Mouse (Mus musculus) left cerebral cortex, adult 9 months (tissue): ENCODE results near the gene Xxylt1.

Experiments used
- DNase-seq, 2 experiments: peaks; one replicate each; pipeline ENCODE4 v3.0.0; 2022; ENCODE audit warnings: low spot score in 2 of 2

Gene Xxylt1

GRCm38 (mm10) chr16:30956141-30956540, 125.1 kb downstream of the Xxylt1 start:
- DNase-seq, result no peak

- DNase-seq, result no peak
These were observed 132.6 kb downstream of the Xxylt1 start for GRCm38 (mm10) chr16:30948636-30949035.

- DNase-seq, result peak in 1 of 2 experiments; percentile 50
These were observed 133.0 kb downstream of the Xxylt1 start for GRCm38 (mm10) chr16:30948216-30948615.

DNA sequence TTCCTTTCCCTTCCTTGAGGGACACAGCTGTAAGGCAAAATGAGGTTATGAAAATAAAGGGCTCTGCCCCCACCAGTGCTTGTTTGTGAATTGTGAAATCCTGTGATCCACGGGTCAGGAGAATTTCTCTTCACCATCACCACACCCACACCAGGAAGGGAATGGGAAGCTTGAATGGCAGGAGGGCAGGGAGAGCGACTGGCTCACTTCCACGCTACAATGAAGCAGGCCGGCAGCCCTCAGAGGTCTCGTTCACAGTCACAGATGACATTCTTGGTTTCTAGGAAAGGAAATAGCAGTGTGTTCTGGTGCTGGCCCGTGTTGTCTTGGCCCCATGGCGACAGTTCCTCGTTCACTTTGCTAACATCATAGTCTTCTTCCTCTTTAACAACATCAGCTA, 136.3 kb downstream of the Xxylt1 start:
- DNase-seq, result no peak

DNA sequence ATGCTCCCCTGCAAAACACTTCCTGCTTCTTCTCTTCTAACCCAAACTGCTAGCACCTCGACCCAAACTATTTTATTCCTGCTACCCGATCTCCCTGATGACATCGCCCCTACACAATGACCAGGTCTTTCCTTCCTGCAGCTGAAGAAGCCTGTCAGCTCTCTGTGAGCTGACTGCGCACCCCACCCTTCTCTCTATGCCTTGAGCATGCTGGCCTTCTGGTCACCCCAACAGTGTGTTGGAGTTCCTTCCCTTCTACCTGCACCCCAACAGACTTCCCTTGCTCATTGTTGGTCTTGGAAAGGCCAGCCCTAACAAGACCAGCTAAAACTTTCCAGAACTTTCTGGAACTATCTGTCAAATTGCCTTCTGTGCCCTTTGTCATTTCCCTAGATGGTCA, 137.3 kb downstream of the Xxylt1 start:
- DNase-seq, result no peak

DNA sequence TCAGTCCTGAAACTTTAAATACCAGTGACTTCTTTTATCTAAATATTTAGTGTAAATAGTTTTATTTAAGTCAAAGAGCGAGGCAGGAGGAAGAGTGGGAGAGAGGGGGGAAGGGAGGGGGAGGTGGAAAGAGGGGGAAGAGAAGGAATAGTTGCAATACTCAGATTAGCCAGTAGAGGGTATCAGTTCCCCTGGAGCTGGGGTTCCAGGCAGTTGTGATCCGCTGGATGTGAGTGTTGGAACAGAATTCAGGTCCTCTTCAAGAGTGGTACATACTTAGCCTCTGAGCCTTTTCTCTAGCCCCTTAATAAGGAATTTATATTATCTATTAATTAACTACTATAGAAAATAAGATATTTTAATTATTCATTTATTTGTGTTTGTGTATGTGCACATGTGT, 140.5 kb downstream of the Xxylt1 start:
- no peak for DNase-seq

DNA sequence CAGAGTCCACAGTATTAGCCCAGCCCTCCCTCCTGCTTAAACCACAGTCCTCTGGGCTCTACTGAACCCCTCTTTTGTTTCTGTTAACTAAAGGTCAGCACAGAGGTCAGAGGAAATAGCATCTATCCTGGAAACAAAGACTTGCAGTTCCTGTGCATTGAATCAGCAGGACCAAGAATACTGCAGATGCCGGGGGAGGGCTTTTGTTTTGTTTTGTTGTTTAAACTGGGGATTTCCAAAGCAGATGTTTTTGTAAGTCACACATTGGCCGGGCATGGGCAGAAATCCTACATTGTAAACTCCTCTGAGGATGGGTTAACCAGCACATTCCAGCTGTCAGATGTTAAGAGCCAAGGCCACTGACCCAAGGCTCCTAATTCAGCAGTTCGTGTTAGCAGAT, 141.3 kb downstream of the Xxylt1 start:
- DNase-seq, result no peak

DNA sequence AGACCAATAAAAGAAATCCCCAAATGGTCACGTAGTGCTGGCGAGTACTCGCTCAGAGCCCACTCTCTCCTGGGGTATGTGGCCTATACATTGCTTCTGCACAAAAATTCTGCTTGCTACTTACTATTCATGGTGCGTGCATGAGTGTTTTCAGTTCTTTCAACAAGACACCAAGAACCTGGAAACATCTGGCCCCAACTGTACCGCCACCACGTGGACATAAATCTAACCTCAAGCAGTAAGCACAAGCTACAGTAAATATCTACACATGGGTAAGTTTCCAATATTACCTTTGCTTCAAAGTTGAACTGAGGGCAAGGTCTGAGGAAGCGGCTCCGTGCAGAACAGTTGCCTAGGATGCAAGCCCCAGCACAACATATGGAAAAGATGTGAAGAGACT, 142.0 kb downstream of the Xxylt1 start:
- DNase-seq, result no peak

DNA sequence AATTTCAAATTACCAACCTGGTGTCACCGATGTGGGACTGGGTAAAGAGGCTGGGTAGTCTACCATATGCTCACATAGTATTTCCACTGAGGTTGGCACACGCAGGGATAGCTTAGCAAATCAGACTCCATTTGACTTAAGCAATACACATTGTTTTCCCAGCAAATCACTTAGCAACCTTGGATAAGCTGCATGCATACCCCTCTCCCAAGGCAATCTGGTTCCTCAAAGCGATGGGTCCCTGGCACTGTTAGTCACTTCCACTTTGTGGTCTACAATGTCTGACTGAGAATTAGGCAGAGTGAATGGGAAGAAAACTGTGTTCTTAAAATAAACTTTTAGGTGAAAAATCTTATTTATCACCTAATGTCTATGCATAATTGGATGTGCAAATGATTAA, 142.6 kb downstream of the Xxylt1 start:
- no peak for DNase-seq

- DNase-seq, result no peak
These were observed 143.6 kb downstream of the Xxylt1 start for GRCm38 (mm10) chr16:30937665-30938064.

DNA sequence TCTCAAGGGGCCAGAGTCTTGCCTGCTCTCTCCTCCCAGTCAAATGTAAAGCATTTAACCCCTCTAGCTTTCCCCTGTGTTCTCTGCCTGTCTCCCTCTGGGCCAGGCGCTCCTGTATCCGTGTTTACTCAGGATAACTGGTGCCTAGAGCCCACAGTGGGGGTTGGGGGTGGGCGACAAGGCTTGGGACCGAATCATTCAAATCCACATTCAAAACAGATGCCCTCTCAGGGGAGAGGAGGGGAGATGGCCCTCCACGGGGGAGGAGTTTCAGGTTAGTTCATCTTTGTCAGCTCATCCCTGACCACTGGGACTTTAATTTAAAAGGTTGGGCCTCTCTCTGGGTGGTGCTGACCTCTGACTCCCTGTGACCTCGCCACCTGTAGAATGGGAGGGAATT, 144.8 kb downstream of the Xxylt1 start:
- no peak for DNase-seq

DNA sequence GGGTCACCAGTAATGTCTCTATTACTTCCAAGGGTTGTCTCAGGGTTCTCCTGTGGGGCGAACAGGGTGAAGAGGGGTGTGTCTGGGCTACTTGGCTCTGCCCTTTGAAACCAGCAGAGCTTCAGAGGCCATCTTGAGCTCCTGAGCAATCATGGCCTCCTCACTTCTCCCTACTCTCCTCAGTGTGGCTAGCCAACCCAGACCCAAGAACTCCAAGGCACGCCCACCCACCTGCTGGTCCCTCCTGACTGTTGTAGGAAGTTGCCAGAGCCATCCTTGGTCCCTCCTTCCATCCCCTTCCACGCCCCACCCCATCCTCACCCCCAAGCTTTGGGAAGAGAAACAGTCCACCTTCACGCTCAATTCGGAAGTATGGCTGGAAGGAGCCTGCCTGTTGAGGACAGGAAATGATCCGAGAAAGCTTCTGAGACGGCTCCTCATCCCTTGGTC, 145.2 kb downstream of the Xxylt1 start:
- no peak for DNase-seq

- DNase-seq, result no peak
These were observed 146.1 kb downstream of the Xxylt1 start for GRCm38 (mm10) chr16:30934967-30935690.

DNA sequence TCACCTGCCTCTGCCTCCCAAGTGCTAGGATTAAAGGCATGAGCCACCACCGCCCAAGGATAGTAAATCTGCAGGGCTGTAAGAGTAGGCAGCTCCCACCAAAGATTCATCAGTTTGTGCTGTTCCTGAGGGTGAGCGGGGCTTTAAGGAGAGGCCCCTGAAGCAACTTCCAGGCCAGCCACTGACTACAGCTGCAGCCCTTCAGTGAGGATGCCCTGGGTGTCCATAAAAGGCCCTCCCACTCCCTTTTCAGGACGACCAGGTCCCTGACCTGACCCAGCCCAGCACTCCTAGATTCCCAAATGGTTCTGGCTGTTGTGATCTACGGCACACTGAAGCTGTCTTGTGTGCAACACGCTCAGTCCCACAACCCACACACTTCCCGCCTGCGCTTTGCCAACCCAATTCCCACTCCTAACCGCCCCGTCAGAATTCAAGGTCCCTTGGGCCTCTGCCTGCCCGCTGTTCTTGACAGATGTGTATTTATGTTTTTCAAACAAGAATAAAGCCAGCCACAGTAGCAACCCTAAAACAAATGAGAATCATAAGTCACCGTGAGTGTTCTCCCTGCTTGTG, 146.9 kb downstream of the Xxylt1 start:
- DNase-seq, result no peak

DNA sequence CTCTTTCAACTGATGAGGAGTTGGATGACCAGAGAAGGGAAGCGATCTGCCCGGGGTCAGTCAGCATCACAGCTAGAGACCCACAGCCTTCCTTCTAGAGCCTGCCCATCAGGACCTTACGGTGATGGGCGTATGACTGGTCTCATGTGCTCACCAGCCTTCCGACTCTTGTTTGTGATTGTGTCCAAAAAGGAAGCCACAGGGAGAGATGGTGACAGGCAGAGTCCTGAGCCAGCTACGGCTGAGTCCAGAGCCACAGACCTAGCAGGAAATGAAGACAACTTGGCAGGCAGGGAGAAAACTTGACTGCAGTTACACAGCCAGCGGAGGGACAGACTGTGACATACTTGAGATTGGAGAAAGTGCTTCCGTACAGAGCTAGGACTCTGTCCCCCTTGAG, 147.9 kb downstream of the Xxylt1 start:
- DNase-seq, result no peak

GRCm38 (mm10) chr16:30932791-30933190, 148.4 kb downstream of the Xxylt1 start:
- no peak for DNase-seq

- peak in 1 of 2 experiments; percentile 41 for DNase-seq
These were observed 149.0 kb downstream of the Xxylt1 start for GRCm38 (mm10) chr16:30932196-30932595.

- DNase-seq, result peak; percentile 33 to 64
These were observed 152.1 kb downstream of the Xxylt1 start for GRCm38 (mm10) chr16:30929165-30929564.

DNA sequence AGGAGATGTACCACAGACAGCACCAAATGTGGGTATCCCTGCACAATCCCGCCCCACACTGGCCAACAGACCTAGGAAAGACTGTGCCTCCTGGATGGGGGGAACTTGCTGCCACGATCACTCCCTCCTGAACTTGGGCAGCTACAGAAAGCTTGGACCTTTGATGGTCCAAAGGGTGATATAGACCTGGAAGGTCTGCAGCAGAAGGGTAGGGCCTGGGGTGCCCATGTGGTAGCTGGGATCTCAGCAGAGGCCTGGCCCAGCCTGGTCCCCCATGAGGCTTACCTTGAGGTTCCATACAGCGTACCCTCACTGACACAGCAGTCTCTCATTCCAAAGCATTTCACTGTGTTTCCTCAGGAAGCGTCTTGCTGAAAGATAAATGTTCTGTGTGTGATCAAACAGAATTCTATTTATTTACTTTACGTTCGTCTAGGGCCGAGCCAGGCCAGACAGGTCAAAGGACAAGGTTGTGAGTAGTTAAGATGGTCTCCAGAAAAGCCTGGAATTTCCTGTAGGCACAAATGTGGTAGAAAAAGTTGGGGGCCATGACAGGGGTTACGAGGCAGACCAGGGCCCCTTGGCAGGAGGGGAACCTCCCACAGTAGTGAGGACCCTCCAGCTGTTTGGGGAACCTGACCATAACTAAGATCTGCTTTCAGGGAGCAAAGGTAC, 153.0 kb downstream of the Xxylt1 start:
- DNase-seq, result no peak

DNA sequence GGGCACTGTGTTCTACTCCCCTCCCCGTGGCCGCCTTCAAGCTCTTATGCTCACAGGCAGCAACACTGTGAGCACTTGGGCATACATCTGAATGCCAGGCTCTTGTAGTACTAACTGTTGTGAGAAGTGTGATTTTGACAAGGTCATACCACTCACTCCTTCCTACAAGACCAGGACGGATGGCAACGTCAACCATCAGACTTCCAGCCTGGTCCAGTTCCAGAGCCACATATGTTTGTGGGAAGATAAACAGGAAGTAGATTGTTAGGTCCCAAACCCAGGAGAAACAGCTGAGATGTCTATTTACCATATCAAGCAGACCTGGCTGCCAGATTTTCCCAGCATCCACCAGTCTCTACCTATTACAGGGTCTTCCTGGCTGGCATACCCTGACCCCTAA, 155.7 kb downstream of the Xxylt1 start:
- no peak for DNase-seq

- DNase-seq, result no peak
These were observed 157.3 kb downstream of the Xxylt1 start for GRCm38 (mm10) chr16:30923899-30924298.

DNA sequence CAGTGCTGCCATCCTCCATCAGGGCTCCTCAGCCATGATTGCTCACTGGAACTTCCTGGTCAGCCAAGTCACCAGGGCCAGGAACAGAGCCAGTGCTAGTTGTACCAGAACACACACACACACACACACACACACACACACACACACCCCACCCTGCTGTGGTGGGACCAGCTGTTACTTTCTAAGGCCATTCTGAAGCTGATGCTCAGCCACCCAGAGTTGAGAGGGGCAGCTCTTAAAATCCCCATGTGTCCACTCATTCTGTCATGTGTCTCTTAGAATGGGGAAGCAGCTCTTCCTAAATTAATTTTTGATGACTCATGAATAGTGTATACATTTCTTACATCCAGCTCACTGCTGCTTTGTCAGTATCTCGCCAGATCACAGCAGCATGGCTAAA, 158.7 kb downstream of the Xxylt1 start:
- no peak for DNase-seq

- DNase-seq, result no peak
These were observed 162.4 kb downstream of the Xxylt1 start for GRCm38 (mm10) chr16:30918866-30919265.
